Mouse (Mus musculus): ENCODE measurements around the gene Lrrc43. TPM values are rescaled to one million over a fixed set of nuclear protein-coding genes. Genes with fewer than 3 reads are reported as not detected.
"Not testable (repeated sequence)": the region's sequence is repeated elsewhere in the genome, so short reads cannot be mapped to it uniquely, and the experiment has no call there.

Gene Lrrc43
- polyA plus RNA-seq, 1 experiment = not detected

DNA sequence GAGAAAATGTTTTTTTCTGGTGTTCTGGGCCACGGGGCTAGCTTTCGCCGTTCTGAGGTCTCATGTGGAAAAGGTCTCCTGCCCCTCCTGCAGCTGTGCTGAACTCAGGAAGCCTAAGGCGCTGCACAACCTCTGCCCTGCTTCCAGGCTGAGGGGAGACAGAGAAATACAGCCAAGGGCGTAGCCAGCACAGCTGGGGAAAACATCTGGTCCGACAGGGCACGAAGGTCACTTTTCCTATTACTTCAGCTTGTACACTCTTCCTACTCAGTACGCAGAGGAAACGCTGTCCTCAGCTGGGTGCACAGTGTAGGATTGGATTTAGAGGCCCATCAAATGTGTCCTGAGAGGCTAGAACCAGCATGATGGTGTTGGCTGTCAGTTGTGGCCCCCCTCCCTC, 830 bp downstream of the Lrrc43 start:
- DNase-seq (ENCODE audit: low read depth in 1 of 2, low spot score in 2 of 2) = no peak
- Histone ChIP-seq H3K4me3 (ENCODE audit: extremely low read depth, insufficient read depth, insufficient read length) (no peak overlapping the region), H3K27ac (ENCODE audit: insufficient read depth, low read length) (no peak overlapping the region), H3K4me1 (ENCODE audit: control insufficient read depth, insufficient read depth, insufficient read length) (no peaks in the 10 kb centered on the region), H3K27me3 (ENCODE audit: control insufficient read depth, insufficient read depth, low read length) (no peaks in the 10 kb centered on the region), H3K36me3 (ENCODE audit: control insufficient read depth, insufficient read depth, low read length) (no peaks in the 10 kb centered on the region)
- TF ChIP-seq CTCF (IDR thresholded peaks at IDR 0.05; ENCODE audit: extremely low read depth, insufficient read depth, insufficient read length, insufficient replicate concordance) (no peak), POLR2A (IDR thresholded peaks at IDR 0.05; ENCODE audit: low read depth, low read length) (no peak)
- 62% methylated on average over 9 of the region's 9 CpGs for WGBS

DNA sequence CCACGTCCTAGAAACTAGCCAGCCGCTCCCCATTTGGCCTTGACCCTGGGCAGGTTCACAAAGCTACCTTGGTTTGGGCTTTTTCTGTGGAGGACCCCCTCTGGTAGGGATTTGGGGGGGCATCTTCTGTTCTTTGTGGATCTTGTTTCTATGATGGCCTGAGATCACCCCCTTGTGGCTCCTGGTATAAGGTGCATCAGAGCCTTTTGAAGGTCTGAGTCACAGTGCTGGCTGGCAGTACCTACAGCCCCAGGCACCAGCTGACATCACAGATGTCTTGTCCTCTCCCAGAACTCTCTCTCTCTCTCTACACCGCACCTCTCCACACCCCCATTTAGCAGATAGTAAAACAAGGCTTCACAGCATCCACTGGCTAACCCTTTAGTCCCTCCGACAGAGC, 10.6 kb downstream of the Lrrc43 start:
- peaks cover 4% of the 10 kb centered on the region; the same call in 1 of the 2 replicates for H3K4me1 ChIP-seq (ENCODE audit: control insufficient read depth, insufficient read depth, insufficient read length)
- no peaks in the 10 kb centered on the region for H3K36me3 ChIP-seq (ENCODE audit: control insufficient read depth, insufficient read depth, low read length)
- H3K27me3 ChIP-seq (ENCODE audit: control insufficient read depth, insufficient read depth, low read length) = no peaks in the 10 kb centered on the region
- WGBS = 46% methylated on average over 4 of the region's 4 CpGs
- H3K27ac ChIP-seq (ENCODE audit: insufficient read depth, low read length) = no peak overlapping the region
- TF ChIP-seq CTCF (IDR thresholded peaks at IDR 0.05; ENCODE audit: extremely low read depth, insufficient read depth, insufficient read length, insufficient replicate concordance) = peak; percentile 31; the same call in 1 of the 2 replicates
- no peak for TF ChIP-seq POLR2A (IDR thresholded peaks at IDR 0.05; ENCODE audit: low read depth, low read length)
- peak in 1 of 2 experiments; percentile 39 for DNase-seq (ENCODE audit: low read depth in 1 of 2, low spot score in 2 of 2)
- H3K4me3 ChIP-seq (ENCODE audit: extremely low read depth, insufficient read depth, insufficient read length) = no peak overlapping the region

DNA sequence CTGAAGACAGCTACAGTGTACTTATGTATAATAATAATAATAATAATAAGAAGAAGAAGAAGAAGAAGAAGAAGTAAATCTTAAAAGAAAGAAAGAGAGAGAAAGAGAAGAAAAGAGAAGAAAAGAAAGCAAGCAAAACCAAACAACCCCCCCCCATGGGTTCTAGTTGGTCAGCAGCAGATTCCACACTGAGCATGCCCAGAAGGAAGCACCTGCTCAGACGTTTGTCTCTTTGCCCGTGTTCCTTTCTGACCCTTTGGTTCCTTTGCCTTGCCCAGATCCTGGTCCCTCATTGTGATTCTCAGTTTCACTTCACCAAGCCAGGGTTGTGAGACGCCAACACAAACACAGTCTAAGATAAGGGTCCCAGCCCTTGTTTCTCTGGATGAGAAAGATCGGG, 12.9 kb downstream of the Lrrc43 start:
- no peak overlapping the region for H3K4me3 ChIP-seq (ENCODE audit: extremely low read depth, insufficient read depth, insufficient read length)
- no peaks in the 10 kb centered on the region for H3K36me3 ChIP-seq (ENCODE audit: control insufficient read depth, insufficient read depth, low read length)
- H3K27ac ChIP-seq (ENCODE audit: insufficient read depth, low read length) = no peak overlapping the region
- TF ChIP-seq CTCF (IDR thresholded peaks at IDR 0.05; ENCODE audit: extremely low read depth, insufficient read depth, insufficient read length, insufficient replicate concordance) (no peak), POLR2A (IDR thresholded peaks at IDR 0.05; ENCODE audit: low read depth, low read length) (no peak)
- peaks cover 4% of the 10 kb centered on the region; the same call in 1 of the 2 replicates for H3K4me1 ChIP-seq (ENCODE audit: control insufficient read depth, insufficient read depth, insufficient read length)
- 32% methylated on average over 4 of the region's 4 CpGs for WGBS
- no peak for DNase-seq (ENCODE audit: low read depth in 1 of 2, low spot score in 2 of 2)
- no peaks in the 10 kb centered on the region for H3K27me3 ChIP-seq (ENCODE audit: control insufficient read depth, insufficient read depth, low read length)

DNA sequence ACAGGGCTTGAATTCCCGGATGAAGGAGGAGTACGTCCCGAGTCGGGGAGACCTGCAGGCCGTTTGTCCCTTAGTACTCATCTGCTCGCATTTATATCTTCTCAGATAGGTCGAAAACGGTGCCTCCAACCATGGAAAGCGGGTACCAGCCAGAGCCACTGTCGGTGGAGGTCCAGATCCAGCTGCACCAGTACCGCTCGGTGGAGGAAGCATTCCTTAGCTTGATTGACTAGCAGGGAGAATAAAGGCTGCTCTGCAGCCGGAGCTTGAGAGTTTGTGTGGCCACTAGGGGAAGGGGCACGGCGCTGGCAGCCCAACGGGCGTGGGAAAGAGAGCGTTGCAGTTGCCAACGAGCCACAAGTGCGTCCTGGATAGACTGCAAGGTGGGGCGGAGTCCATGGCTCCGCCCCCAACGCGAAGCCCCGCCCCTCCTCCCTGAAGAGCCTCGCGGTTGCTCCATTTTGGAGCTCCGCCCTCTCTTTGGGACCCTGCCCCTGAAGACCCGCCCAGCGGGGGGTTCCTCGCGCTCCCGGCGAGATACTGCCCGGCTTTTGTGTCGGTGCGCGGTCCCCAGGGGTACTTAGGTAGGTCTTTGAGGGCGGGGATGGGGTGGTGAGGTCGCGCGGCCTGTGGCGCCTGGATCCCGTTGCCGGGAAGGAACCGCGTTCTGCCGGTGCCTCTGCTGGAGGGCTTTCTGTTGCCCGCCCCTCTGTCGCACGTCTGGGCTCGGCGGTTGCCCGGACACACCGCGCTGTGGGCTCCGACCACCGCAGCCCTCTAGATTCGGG, 19.0 kb downstream of the Lrrc43 start:
- TF ChIP-seq POLR2A (IDR thresholded peaks at IDR 0.05; ENCODE audit: low read depth, low read length) = no peak
- TF ChIP-seq CTCF (IDR thresholded peaks at IDR 0.05; ENCODE audit: extremely low read depth, insufficient read depth, insufficient read length, insufficient replicate concordance) = no peak
- 2% methylated on average over 59 of the region's 59 CpGs for WGBS
- Histone ChIP-seq H3K27ac (ENCODE audit: insufficient read depth, low read length) (no peak overlapping the region), H3K36me3 (ENCODE audit: control insufficient read depth, insufficient read depth, low read length) (no peaks in the 10 kb centered on the region; the same call in 1 of the 2 replicates), H3K27me3 (ENCODE audit: control insufficient read depth, insufficient read depth, low read length) (peaks cover 6% of the 10 kb centered on the region), H3K4me1 (ENCODE audit: control insufficient read depth, insufficient read depth, insufficient read length) (peaks cover 6% of the 10 kb centered on the region; the same call in 1 of the 2 replicates), H3K4me3 (ENCODE audit: extremely low read depth, insufficient read depth, insufficient read length) (peak overlapping the region; percentile 47; the same call in 1 of the 2 replicates)
- peak; percentile 32 to 46 for DNase-seq (ENCODE audit: low read depth in 1 of 2, low spot score in 2 of 2)

DNA sequence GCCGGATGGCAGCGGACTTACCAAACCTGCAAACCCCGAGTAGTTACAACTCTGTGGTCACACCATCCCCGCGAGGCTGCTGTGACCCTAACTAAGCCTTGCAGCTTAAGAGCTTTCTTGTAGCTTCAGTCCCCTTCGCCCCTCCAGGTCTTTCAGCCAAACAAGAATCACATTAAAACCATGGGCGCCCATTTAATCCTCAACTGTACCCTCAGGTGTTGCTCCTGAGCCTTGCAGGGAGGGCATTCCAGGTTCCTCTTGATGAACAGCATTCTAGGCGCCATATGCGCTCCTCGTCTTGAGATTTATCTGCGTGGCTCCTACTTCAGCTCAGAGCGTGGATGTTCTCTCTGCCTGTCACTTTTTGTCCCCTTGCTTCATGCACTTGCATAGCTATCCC, 19.8 kb downstream of the Lrrc43 start:
- H3K27me3 ChIP-seq (ENCODE audit: control insufficient read depth, insufficient read depth, low read length) = peaks cover 6% of the 10 kb centered on the region
- peaks cover 6% of the 10 kb centered on the region; the same call in 1 of the 2 replicates for H3K4me1 ChIP-seq (ENCODE audit: control insufficient read depth, insufficient read depth, insufficient read length)
- no peak overlapping the region for H3K27ac ChIP-seq (ENCODE audit: insufficient read depth, low read length)
- no peaks in the 10 kb centered on the region; the same call in 1 of the 2 replicates for H3K36me3 ChIP-seq (ENCODE audit: control insufficient read depth, insufficient read depth, low read length)
- DNase-seq (ENCODE audit: low read depth in 1 of 2, low spot score in 2 of 2) = no peak
- WGBS = 19% methylated on average over 12 of the region's 12 CpGs
- peak overlapping the region; percentile 47; the same call in 1 of the 2 replicates for H3K4me3 ChIP-seq (ENCODE audit: extremely low read depth, insufficient read depth, insufficient read length)
- TF ChIP-seq CTCF (IDR thresholded peaks at IDR 0.05; ENCODE audit: extremely low read depth, insufficient read depth, insufficient read length, insufficient replicate concordance) (no peak), POLR2A (IDR thresholded peaks at IDR 0.05; ENCODE audit: low read depth, low read length) (no peak)

DNA sequence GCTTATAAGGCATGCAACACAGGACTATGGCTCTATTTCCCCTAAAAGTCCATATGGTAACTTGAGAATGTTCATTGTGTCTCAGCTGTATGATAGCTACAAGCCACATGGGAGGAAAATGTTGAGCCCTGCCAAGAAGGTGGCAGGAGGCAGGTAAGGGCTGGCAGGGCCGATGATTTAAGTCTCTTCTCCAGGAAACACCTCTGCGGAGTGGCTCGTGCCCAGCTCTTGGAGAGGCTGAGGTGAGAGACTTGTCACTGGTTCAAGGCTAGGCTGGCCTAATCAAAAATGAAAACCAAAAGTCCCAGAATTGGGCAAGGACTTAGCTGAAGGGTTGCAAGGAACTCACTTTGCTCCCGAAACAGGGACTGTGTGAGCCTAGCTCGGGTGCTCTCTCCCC, 21.1 kb downstream of the Lrrc43 start, which contains the start of gene B3gnt4:
TSS of gene B3gnt4 (plus strand) at position 301 of the 400 bp plus-strand sequence.
- TF ChIP-seq CTCF (IDR thresholded peaks at IDR 0.05; ENCODE audit: extremely low read depth, insufficient read depth, insufficient read length, insufficient replicate concordance) = no peak
- no peak for TF ChIP-seq POLR2A (IDR thresholded peaks at IDR 0.05; ENCODE audit: low read depth, low read length)
- no peak within 1 kb of the TSS for H3K27ac ChIP-seq (ENCODE audit: insufficient read depth, low read length)
- peaks cover 6% of the 10 kb centered on the region for H3K27me3 ChIP-seq (ENCODE audit: control insufficient read depth, insufficient read depth, low read length)
- H3K4me3 ChIP-seq (ENCODE audit: extremely low read depth, insufficient read depth, insufficient read length) = no peak within 1 kb of the TSS
- 84% methylated on average over 5 of the region's 5 CpGs for WGBS
- H3K36me3 ChIP-seq (ENCODE audit: control insufficient read depth, insufficient read depth, low read length) = no peaks in the 10 kb centered on the region; the same call in 1 of the 2 replicates
- no peak for DNase-seq (ENCODE audit: low read depth in 1 of 2, low spot score in 2 of 2)
- H3K4me1 ChIP-seq (ENCODE audit: control insufficient read depth, insufficient read depth, insufficient read length) = peaks cover 6% of the 10 kb centered on the region; the same call in 1 of the 2 replicates

DNA sequence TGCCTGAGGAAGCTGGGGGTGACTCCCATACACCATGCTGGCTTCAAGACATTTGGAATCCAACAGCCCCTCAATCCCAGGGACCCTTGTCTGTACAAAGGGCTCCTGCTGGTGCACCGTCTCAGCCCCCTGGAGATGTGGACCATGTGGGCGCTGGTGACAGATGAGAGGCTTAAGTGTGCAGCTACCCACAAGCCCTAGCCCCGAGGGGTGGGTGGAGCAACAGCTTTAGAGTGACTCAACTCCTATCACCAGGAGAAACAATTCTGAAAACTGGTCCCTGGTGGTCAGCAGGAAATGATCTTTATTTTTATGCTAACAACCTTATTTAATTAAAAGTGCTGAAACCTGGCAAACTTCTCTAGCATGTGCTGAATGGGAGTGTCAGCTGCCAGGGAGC, 22.3 kb downstream of the Lrrc43 start:
- not testable (repeated sequence) for DNase-seq (ENCODE audit: low read depth in 1 of 2, low spot score in 2 of 2); H3K36me3 ChIP-seq (ENCODE audit: control insufficient read depth, insufficient read depth, low read length); H3K27me3 ChIP-seq (ENCODE audit: control insufficient read depth, insufficient read depth, low read length); H3K4me1 ChIP-seq (ENCODE audit: control insufficient read depth, insufficient read depth, insufficient read length); H3K4me3 ChIP-seq (ENCODE audit: extremely low read depth, insufficient read depth, insufficient read length); H3K27ac ChIP-seq (ENCODE audit: insufficient read depth, low read length)
- 77% methylated on average over 3 of the region's 3 CpGs for WGBS
